Comparison of ENCODE assay signal across 16 mouse cellular contexts in the genomic region with DNA sequence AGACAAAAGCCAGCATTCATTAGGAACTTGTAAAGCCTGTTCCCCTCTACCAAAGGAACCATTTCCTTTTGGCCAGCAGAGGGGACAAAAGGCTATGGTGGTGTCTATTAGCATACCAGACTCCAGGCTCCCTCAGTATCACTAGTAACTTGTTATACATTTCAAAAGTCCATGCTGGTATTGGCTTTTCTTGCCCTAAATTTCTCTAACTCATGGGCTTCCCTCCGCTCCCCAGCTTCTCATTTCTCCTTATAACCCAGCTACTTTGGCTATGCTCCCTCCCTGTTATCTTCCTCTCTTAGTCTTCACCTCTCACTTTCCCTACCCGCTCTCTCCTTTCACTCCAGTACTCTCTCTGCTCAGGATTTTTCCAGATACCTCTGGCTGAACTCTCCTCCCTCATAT.
DNase-seq lines count a peak whose midpoint lies in the region; ATAC-seq and TF ChIP-seq lines count a peak whose summit lies in the region.
"Had no signal": no experiment of that assay in that cellular context is flagged by ENCODE, and none has a peak within 500 bp of the region (broad histone marks: within the 10 kb centered on the region; RNA-seq: fewer than 3 reads in every experiment).

No protein-coding gene starts in this region.

- H3K4me1 ChIP-seq in midbrain, postnatal 0 days (ENCODE audit: insufficient read depth, low read length): no peaks in the 10 kb centered on the region
- no peaks in the 10 kb centered on the region for H3K4me1 ChIP-seq in midbrain, embryonic 14.5 days (ENCODE audit: control insufficient read depth, insufficient read depth, low read length)
- H3K4me1 ChIP-seq in stomach, embryonic 15.5 days: no peaks in the 10 kb centered on the region
- no peaks in the 10 kb centered on the region for H3K4me1 ChIP-seq in intestine, postnatal 0 days (replicated peaks; ENCODE audit: control insufficient read depth, insufficient read depth, low read length)
- H3K4me1 ChIP-seq: midbrain, embryonic 10.5 days had no signal

- H3K9me3 ChIP-seq in midbrain, postnatal 0 days (ENCODE audit: low read length): no peaks in the 10 kb centered on the region
- H3K9me3 ChIP-seq in midbrain, embryonic 14.5 days (ENCODE audit: control insufficient read depth, low read length): no peaks in the 10 kb centered on the region
- no peaks in the 10 kb centered on the region for H3K9me3 ChIP-seq in stomach, embryonic 15.5 days
- no peaks in the 10 kb centered on the region for H3K9me3 ChIP-seq in intestine, postnatal 0 days (ENCODE audit: control insufficient read depth)
- H3K9me3 ChIP-seq: midbrain, embryonic 10.5 days had no signal

- H3K27me3 ChIP-seq in midbrain, postnatal 0 days (ENCODE audit: insufficient read depth, low read length): no peaks in the 10 kb centered on the region
- no peaks in the 10 kb centered on the region for H3K27me3 ChIP-seq in midbrain, embryonic 14.5 days (ENCODE audit: control insufficient read depth, insufficient read depth, low read length)
- no peaks in the 10 kb centered on the region for H3K27me3 ChIP-seq in stomach, embryonic 15.5 days (replicated peaks)
- H3K27me3 ChIP-seq in intestine, postnatal 0 days (replicated peaks; ENCODE audit: control insufficient read depth, insufficient read depth, low read length): no peaks in the 10 kb centered on the region

- no peak for DNase-seq in gastrocnemius, adult 2 months
- DNase-seq in gastrocnemius, adult 8-10 months (ENCODE audit: low spot score in 2 of 2): no peak
- DNase-seq in midbrain, postnatal 0 days (ENCODE audit: low spot score): no peak
- DNase-seq in midbrain, embryonic 14.5 days: no peak
- DNase-seq in liver: peak; percentile 14
- DNase-seq in left cerebral cortex, postnatal 36 days (ENCODE audit: low spot score in 2 of 2): no peak
- DNase-seq: cerebellum, adult 18-20 months; embryo, embryonic 11 days; kidney, postnatal 10 days; layer of hippocampus, adult 9-11 months; right cerebral cortex, postnatal 25 days; thymus, postnatal 25 days had no signal

- H3K4me3 ChIP-seq in gastrocnemius, adult 2 months: no peak overlapping the region
- H3K4me3 ChIP-seq in midbrain, postnatal 0 days (ENCODE audit: low read depth, low read length): no peak overlapping the region
- H3K4me3 ChIP-seq in midbrain, embryonic 14.5 days (replicated peaks; ENCODE audit: low read depth, low read length): no peak overlapping the region
- no peak overlapping the region for H3K4me3 ChIP-seq in stomach, embryonic 15.5 days (replicated peaks)
- H3K4me3 ChIP-seq in intestine, postnatal 0 days (ENCODE audit: low read depth, low read length): no peak overlapping the region
- H3K4me3 ChIP-seq: midbrain, embryonic 10.5 days had no signal

- intact Hi-C loops in gastrocnemius, adult 2 months (cut with DNase I): no loop called here
- intact Hi-C loops in left cerebral cortex, postnatal 36 days (cut with DNase I): no loop called here

- peak; percentile 18; the same call in 1 of the 2 replicates for TF ChIP-seq CTCF in gastrocnemius, adult 2 months (IDR thresholded peaks at IDR 0.05)
- TF ChIP-seq CTCF in midbrain, postnatal 0 days (IDR thresholded peaks at IDR 0.05): 0 out of 2 replicates have a peak, but pooled peaks have one; percentile 17
- no peak for TF ChIP-seq CTCF in intestine, postnatal 0 days (IDR thresholded peaks at IDR 0.05; ENCODE audit: low read depth)

- 93% methylated on average over 2 of the region's 2 CpGs for WGBS in midbrain, postnatal 0 days
- WGBS in midbrain, embryonic 14.5 days: 95% methylated on average over 2 of the region's 2 CpGs
- 85% methylated on average over 2 of the region's 2 CpGs for WGBS in stomach, embryonic 15.5 days
- 96% methylated on average over 2 of the region's 2 CpGs for WGBS in intestine, postnatal 0 days

- no peaks in the 10 kb centered on the region; the same call in 1 of the 2 replicates for H3K36me3 ChIP-seq in midbrain, postnatal 0 days (ENCODE audit: insufficient read depth, low read length)
- no peaks in the 10 kb centered on the region for H3K36me3 ChIP-seq in midbrain, embryonic 14.5 days (ENCODE audit: control insufficient read depth, insufficient read depth, low read length)
- no peaks in the 10 kb centered on the region for H3K36me3 ChIP-seq in stomach, embryonic 15.5 days
- H3K36me3 ChIP-seq in intestine, postnatal 0 days (ENCODE audit: control insufficient read depth, insufficient read depth): peaks cover 3% of the 10 kb centered on the region; the same call in 1 of the 2 replicates
- H3K36me3 ChIP-seq: midbrain, embryonic 10.5 days had no signal

- H3K4me2 ChIP-seq in midbrain, postnatal 0 days (ENCODE audit: low read depth, low read length, poor library complexity, severe bottlenecking): no peak overlapping the region
- H3K4me2 ChIP-seq in midbrain, embryonic 14.5 days (ENCODE audit: low read length): no peak overlapping the region
- H3K4me2 ChIP-seq in stomach, embryonic 15.5 days: no peak overlapping the region
- no peak overlapping the region for H3K4me2 ChIP-seq in intestine, postnatal 0 days (replicated peaks; ENCODE audit: low read depth)

- H3K27ac ChIP-seq in gastrocnemius, adult 2 months: no peak overlapping the region
- no peak overlapping the region for H3K27ac ChIP-seq in midbrain, postnatal 0 days (ENCODE audit: low read depth, low read length)
- H3K27ac ChIP-seq in midbrain, embryonic 14.5 days (replicated peaks; ENCODE audit: low read depth, low read length): no peak overlapping the region
- no peak overlapping the region for H3K27ac ChIP-seq in stomach, embryonic 15.5 days
- H3K27ac ChIP-seq in intestine, postnatal 0 days (ENCODE audit: low read depth, low read length): no peak overlapping the region
- H3K27ac ChIP-seq: hindbrain, postnatal 0 days; midbrain, embryonic 10.5 days had no signal

- ATAC-seq in midbrain, postnatal 0 days (ENCODE audit: low FRiP score): no peak
- no peak for ATAC-seq in midbrain, embryonic 14.5 days (ENCODE audit: low FRiP score, low TSS enrichment)
- peak; percentile 66; the same call in 1 of the 2 replicates for ATAC-seq in stomach, embryonic 15.5 days (ENCODE audit: insufficient read depth, low FRiP score, low read depth)
- no peak for ATAC-seq in intestine, postnatal 0 days
- ATAC-seq: hindbrain, postnatal 0 days had no signal

- H3K9ac ChIP-seq in midbrain, postnatal 0 days (replicated peaks; ENCODE audit: low read length, poor library complexity, severe bottlenecking): no peak overlapping the region
- no peak overlapping the region for H3K9ac ChIP-seq in midbrain, embryonic 14.5 days (replicated peaks; ENCODE audit: low read length)
- H3K9ac ChIP-seq in stomach, embryonic 15.5 days: no peak overlapping the region
- H3K9ac ChIP-seq in intestine, postnatal 0 days (ENCODE audit: low read depth, low read length): no peak overlapping the region
